Mouse (Mus musculus): ENCODE measurements around the gene Dock8.

DNA sequence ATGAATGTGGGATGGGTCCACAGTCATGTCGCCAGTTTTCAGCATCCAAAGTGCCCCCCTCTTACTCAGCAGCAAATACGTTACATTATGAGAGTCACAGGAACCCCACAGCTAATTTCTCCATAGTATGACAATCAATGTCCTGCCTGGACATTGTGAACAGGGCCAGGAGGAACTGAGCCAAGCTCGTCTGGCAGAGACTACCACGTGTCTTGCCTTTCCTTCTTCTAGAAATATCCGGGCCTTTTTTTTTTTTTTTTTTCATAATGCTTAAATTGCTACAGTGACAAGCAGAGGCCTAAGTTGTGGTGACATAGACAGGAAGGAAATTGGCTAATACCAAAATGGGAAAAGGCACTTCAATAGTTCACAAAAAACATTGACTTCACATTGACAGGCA lies 10.5 kb upstream of the Dock8 start:
- TF ChIP-seq MAFK (IDR thresholded peaks at IDR 0.05; ENCODE audit: insufficient read depth, low read depth, low read length) = no peak
- TF ChIP-seq ZNF384 (IDR thresholded peaks at IDR 0.05; ENCODE audit: low read depth, low read length) = no peak
- TF ChIP-seq HCFC1 (IDR thresholded peaks at IDR 0.05; ENCODE audit: borderline replicate concordance, insufficient read depth, low read length) = no peak
- no peak for TF ChIP-seq CHD2 (IDR thresholded peaks at IDR 0.05; ENCODE audit: low read depth, low read length)

All from ES-E14 (cell line).